Mouse (Mus musculus): ENCODE data around the gene Slc22a2. TPM values are rescaled to one million over a fixed set of nuclear protein-coding genes. Genes with fewer than 3 reads are reported as not detected.
"Not testable (repeated sequence)": the region's sequence is repeated elsewhere in the genome, so short reads cannot be mapped to it uniquely, and the experiment has no call there.

Gene Slc22a2
- total and polyA plus RNA-seq, 2 experiments from 2014 or later = not detected

DNA sequence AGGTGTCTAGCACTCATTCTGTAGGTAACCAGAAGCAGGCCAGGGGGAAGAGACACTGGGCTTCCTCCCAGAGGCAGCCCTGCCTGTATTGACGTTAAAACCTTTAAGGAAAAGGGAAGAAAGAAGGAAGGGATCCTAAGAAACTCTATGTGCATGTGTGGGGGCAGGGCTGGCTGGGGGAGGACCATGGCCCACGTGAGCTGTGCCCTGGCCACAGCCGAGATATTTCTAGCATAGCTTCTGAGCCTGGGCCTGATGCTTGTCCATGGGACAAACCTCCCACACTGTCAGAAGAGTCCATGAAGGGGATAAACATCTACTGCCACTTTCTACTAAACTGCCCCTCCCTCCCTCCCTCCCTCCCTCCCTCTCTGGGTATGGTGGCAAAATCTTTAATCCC lies 89.9 kb downstream of the Slc22a2 start:
- 55% methylated on average over 3 of the region's 3 CpGs for WGBS
- ATAC-seq (ENCODE audit: insufficient read depth, low read depth) (no peak), DNase-seq (ENCODE audit: low spot score) (no peak)
- H3K4me2 ChIP-seq (ENCODE audit: low read depth, low read length) = no peak overlapping the region
- no peaks in the 10 kb centered on the region for H3K27me3 ChIP-seq (ENCODE audit: control insufficient read depth, insufficient read depth, low read length)
- no peak overlapping the region for H3K27ac ChIP-seq (ENCODE audit: low read depth)
- H3K4me3 ChIP-seq (ENCODE audit: low read depth, low read length) = no peak overlapping the region
- H3K36me3 ChIP-seq (replicated peaks; ENCODE audit: control insufficient read depth, insufficient read depth, low read length) = no peaks in the 10 kb centered on the region
- peaks cover 6% of the 10 kb centered on the region for H3K4me1 ChIP-seq (ENCODE audit: control insufficient read depth, insufficient read depth)
- no peaks in the 10 kb centered on the region for H3K9me3 ChIP-seq (replicated peaks; ENCODE audit: control insufficient read depth, low read length)
- H3K9ac ChIP-seq (replicated peaks; ENCODE audit: low read depth, low read length) = no peak overlapping the region
- no peak for TF ChIP-seq EP300 (IDR thresholded peaks at IDR 0.05; ENCODE audit: low read depth)

DNA sequence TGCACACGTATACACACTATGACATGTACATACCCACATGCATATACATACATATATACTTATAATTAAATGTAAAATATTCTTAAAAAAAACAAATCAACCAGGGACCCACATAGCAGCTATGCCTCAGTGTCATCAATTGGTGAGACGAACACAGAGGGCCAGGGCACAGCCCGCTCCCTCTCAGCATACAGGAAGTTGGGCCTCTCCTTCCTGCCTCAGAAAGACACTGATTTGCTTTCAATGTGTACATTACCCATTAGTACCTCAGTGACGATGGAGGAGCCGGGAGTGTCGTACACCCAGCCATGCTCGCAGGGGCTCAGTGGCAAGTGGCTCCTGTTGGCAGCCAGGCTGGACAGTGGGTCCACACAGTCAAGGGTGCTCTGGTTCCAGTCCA lies 91.0 kb downstream of the Slc22a2 start:
- H3K27ac ChIP-seq (ENCODE audit: low read depth); H3K4me3 ChIP-seq (ENCODE audit: low read depth, low read length); H3K9ac ChIP-seq (replicated peaks; ENCODE audit: low read depth, low read length); H3K4me1 ChIP-seq (ENCODE audit: control insufficient read depth, insufficient read depth); H3K4me2 ChIP-seq (ENCODE audit: low read depth, low read length); H3K36me3 ChIP-seq (replicated peaks; ENCODE audit: control insufficient read depth, insufficient read depth, low read length); H3K27me3 ChIP-seq (ENCODE audit: control insufficient read depth, insufficient read depth, low read length); ATAC-seq (ENCODE audit: insufficient read depth, low read depth); H3K9me3 ChIP-seq (replicated peaks; ENCODE audit: control insufficient read depth, low read length); DNase-seq (ENCODE audit: low spot score): not testable (repeated sequence)
- 71% methylated on average over 7 of the region's 7 CpGs for WGBS

DNA sequence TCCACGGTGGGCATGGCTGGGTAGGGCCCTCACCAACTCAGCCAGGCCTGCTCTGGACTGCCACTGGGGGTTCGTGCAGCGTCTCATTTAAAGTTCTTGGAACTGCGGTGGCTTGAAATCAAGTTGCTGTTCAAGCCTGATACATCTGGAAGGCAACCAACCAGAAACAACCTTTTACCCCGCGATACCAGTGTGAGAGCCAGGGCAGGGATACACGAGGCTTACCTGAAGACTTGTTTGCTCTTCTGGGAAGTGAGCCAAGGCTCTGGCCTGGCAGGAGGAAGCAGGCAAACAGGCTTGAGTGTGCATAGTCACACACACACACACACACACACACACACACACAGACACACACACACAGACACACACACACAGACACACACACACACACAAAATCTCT lies 91.7 kb downstream of the Slc22a2 start, which contains the start of gene Slc22a1:
TSS of gene Slc22a1 (minus strand) at position 184 of the 400 bp plus-strand sequence.
- H3K36me3 ChIP-seq (replicated peaks; ENCODE audit: control insufficient read depth, insufficient read depth, low read length) = 0 out of 2 replicates have a peak, but pooled peaks cover 6% of the 10 kb centered on the region
- DNase-seq (ENCODE audit: low spot score) (no peak), ATAC-seq (ENCODE audit: insufficient read depth, low read depth) (no peak)
- TF ChIP-seq EP300 (IDR thresholded peaks at IDR 0.05; ENCODE audit: low read depth) = no peak
- TF ChIP-seq CTCF (IDR thresholded peaks at IDR 0.05; ENCODE audit: low read depth) = no peak
- no peak within 1 kb of the TSS for H3K4me2 ChIP-seq (ENCODE audit: low read depth, low read length)
- H3K27me3 ChIP-seq (ENCODE audit: control insufficient read depth, insufficient read depth, low read length) = no peaks in the 10 kb centered on the region
- WGBS = 72% methylated on average over 7 of the region's 7 CpGs
- no peak within 1 kb of the TSS for H3K9ac ChIP-seq (replicated peaks; ENCODE audit: low read depth, low read length)
- H3K27ac ChIP-seq (ENCODE audit: low read depth) = no peak within 1 kb of the TSS
- 0 out of 2 replicates have a peak, but pooled peaks cover 6% of the 10 kb centered on the region for H3K9me3 ChIP-seq (replicated peaks; ENCODE audit: control insufficient read depth, low read length)
- H3K4me3 ChIP-seq (ENCODE audit: low read depth, low read length) = no peak within 1 kb of the TSS
- H3K4me1 ChIP-seq (ENCODE audit: control insufficient read depth, insufficient read depth) = no peaks in the 10 kb centered on the region

DNA sequence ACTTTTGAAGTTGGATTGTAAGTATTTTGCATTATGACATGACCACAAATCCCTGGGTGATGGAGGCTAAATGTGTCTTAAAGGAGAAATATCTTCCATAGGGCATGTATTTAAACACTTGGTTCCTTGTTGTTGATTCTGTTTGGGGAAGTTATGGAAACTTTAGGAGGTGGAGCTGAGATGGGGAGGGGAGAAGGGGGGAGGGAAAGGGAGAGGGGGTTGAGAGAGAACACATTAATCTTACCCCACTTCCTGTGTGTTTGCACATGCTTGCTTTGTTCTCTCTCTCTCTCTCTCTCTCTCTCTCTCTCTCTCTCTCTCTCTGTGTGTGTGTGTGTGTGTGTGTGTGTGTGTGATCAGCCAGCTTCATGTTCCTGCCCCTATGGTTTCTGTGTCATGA lies 93.2 kb downstream of the Slc22a2 start:
- H3K27me3 ChIP-seq (ENCODE audit: control insufficient read depth, insufficient read depth, low read length) = no peaks in the 10 kb centered on the region
- no peak overlapping the region for H3K27ac ChIP-seq (ENCODE audit: low read depth)
- ATAC-seq (ENCODE audit: insufficient read depth, low read depth) (no peak), DNase-seq (ENCODE audit: low spot score) (no peak)
- H3K4me2 ChIP-seq (ENCODE audit: low read depth, low read length) = no peak overlapping the region
- peaks cover 19% of the 10 kb centered on the region for H3K36me3 ChIP-seq (replicated peaks; ENCODE audit: control insufficient read depth, insufficient read depth, low read length)
- TF ChIP-seq EP300 (IDR thresholded peaks at IDR 0.05; ENCODE audit: low read depth) = no peak
- no peak for TF ChIP-seq CTCF (IDR thresholded peaks at IDR 0.05; ENCODE audit: low read depth)
- H3K4me3 ChIP-seq (ENCODE audit: low read depth, low read length) = no peak overlapping the region
- no peak overlapping the region for H3K9ac ChIP-seq (replicated peaks; ENCODE audit: low read depth, low read length)
- H3K9me3 ChIP-seq (replicated peaks; ENCODE audit: control insufficient read depth, low read length) = 0 out of 2 replicates have a peak, but pooled peaks cover 6% of the 10 kb centered on the region
- H3K4me1 ChIP-seq (ENCODE audit: control insufficient read depth, insufficient read depth) = no peaks in the 10 kb centered on the region

Other genes starting within 250 kb of the Slc22a2 start
- 0.12 and 0.38 TPM in 2 replicates for gene Plg, start 205.5 kb upstream of the Slc22a2 start, total RNA-seq (2014; rRNA removed; ENCODE audit: low replicate concordance)
- not detected in 2 replicates for gene Plg, start 205.5 kb upstream of the Slc22a2 start, polyA plus RNA-seq (2015; fragmentation: Nextera tagmentation; extraction: Ambion mirVana)
- 0.04 TPM in 2 replicates for gene Slc22a3, start 76.4 kb upstream of the Slc22a2 start, total RNA-seq (2014; rRNA removed; ENCODE audit: low replicate concordance)
- 0.41 and 0.52 TPM in 2 replicates for gene Slc22a3, start 76.4 kb upstream of the Slc22a2 start, polyA plus RNA-seq (2015; fragmentation: Nextera tagmentation; extraction: Ambion mirVana)
- gene Slc22a1, start 91.7 kb downstream of the Slc22a2 start, total RNA-seq (2014; rRNA removed; ENCODE audit: low replicate concordance) = not detected in 2 replicates
- 33.5 and 42.8 TPM in 2 replicates for gene Slc22a1, start 91.7 kb downstream of the Slc22a2 start, polyA plus RNA-seq (2015; fragmentation: Nextera tagmentation; extraction: Ambion mirVana)
- 424 and 484 TPM in 2 replicates for gene Igf2r, start 185.5 kb downstream of the Slc22a2 start, total RNA-seq (2014; rRNA removed; ENCODE audit: low replicate concordance)
- 52.2 and 59.9 TPM in 2 replicates for gene Igf2r, start 185.5 kb downstream of the Slc22a2 start, polyA plus RNA-seq (2015; fragmentation: Nextera tagmentation; extraction: Ambion mirVana)